Mouse (Mus musculus) small intestine, adult 2 months (tissue): Measurements from ENCODE around the gene Fignl2.

ENCODE experiments used
- CTCF ChIP-seq: fragments of 200-500 bp; IDR thresholded peaks from 2 replicates; pipeline ENCODE4 v1.5.1; 2012; ENCODE audit warnings: low read depth, mild to moderate bottlenecking, control low read depth, inconsistent platforms, low read length, moderate library complexity, mixed read lengths; ENCODE audit not compliant: insufficient replicate concordance, insufficient read length; ENCODE audit errors: extremely low read depth
- POLR2A ChIP-seq: fragments of 200-500 bp; IDR thresholded peaks from 2 replicates; pipeline ENCODE4 v1.6.1; 2012; ENCODE audit warnings: low read depth, mild to moderate bottlenecking, control low read depth, inconsistent platforms, low read length, moderate library complexity

DNA sequence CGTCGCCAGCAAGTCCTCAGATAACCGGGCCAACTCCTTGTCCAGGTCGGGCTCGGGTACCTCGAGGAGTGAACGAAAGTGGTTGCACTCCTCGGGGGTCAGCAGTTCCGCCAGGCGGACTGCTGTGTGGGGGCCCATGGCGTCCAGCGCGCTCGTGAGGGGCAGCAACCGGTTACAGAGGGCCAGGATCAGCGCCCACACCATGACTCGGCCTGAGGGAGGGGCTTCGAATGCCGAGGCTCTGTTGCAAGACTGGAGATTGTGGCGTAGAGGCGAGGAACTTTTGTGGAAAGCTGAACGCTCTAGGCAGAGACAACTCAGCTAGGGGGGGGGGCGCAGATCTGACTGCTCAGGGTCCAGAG is 31.2 kb downstream of the Fignl2 start, which contains the start of gene Gm47841:
- TF ChIP-seq CTCF: no peak
- TF ChIP-seq POLR2A: no peak
